Mouse (Mus musculus) embryonic fibroblast, embryonic 13.5 days (primary cell): ENCODE measurements around the gene Zbtb48. TPM values are rescaled to one million over a fixed set of nuclear protein-coding genes. Genes with fewer than 3 reads are reported as not detected.

Source experiments
- H3K27ac ChIP-seq: 2 replicates; pipeline ENCODE4 v1.5.1; 2012; ENCODE audit warnings: low read length, control low read depth, inconsistent platforms; ENCODE audit not compliant: insufficient read depth
- H3K4me1 ChIP-seq: 2 replicates; pipeline ENCODE4 v1.6.1; 2011; ENCODE audit warnings: low read length; ENCODE audit not compliant: control insufficient read depth, insufficient read depth
- H3K4me3 ChIP-seq: 2 replicates; pipeline ENCODE4 v1.5.1; 2011; ENCODE audit warnings: mild to moderate bottlenecking, control low read depth, low read length; ENCODE audit not compliant: insufficient read depth
- CTCF ChIP-seq: IDR thresholded peaks from 2 replicates; pipeline ENCODE4 v1.5.1; 2011; ENCODE audit warnings: mild to moderate bottlenecking, control low read depth, low read length, moderate library complexity, borderline replicate concordance; ENCODE audit not compliant: insufficient read depth
- POLR2A ChIP-seq: IDR thresholded peaks from 2 replicates; pipeline ENCODE4 v1.6.1; 2011; ENCODE audit warnings: low read depth, mild to moderate bottlenecking, control low read depth, low read length, moderate library complexity
- polyA plus RNA-seq: library from polyadenylated mRNA; stranded (reverse); fragments of >200 nt; gene quantifications from 2 replicates; pipeline ENCODE4 v1.2.4, GENCODE M21; 2011; ENCODE audit warnings: low read depth; ENCODE audit not compliant: missing spikeins, insufficient read length

The Zbtb48 gene
- polyA plus RNA-seq, 1 experiment, result 7.5 TPM

DNA sequence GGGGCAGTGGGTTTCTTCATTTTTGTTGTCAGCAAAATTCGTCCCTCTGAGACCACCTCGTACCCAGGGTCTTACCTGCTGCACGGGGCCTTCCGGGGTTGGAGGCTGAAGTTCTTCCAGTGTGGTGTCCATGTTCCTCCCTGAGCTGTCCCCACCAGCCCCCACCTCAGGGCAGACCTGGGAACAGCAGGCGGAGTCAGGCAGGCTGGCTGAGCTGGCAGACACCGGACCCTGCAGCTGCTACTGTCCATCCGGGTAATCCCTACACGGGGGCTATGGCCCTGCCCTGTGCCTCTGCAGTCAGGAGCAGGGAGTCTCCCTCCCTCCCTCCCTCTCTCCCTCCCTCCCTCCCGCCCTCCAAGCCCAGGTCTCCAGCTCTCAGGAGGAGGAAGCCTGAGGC, 43.9 kb downstream of the Zbtb48 start:
- H3K4me1 ChIP-seq, result 0 out of 2 replicates have a peak, but pooled peaks cover 5% of the 10 kb centered on the region
- H3K27ac ChIP-seq, result no peak overlapping the region
- H3K4me3 ChIP-seq, result no peak overlapping the region
- TF ChIP-seq POLR2A (no peak), CTCF (no peak)

DNA sequence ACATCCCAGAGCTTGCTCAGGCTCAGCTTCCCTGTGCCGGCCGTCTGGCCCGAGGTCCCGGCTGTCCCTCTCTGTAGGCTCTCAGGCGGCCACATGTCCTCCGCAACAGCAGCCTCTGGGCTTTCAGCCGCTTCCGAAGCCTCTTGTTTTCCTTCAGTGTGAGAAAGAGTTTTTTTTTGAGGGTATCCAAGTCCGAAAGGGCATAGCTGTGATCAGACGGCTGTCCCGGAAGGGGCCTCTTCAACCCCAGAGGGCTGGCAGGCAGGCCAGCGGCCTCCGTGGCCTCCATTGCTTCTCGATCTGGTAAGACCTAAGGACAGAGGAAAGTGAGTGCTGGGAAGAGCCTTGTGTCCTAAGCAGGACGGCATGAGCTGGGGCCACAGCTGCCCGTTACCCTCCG, 44.4 kb downstream of the Zbtb48 start:
- Histone ChIP-seq H3K27ac (no peak overlapping the region), H3K4me1 (0 out of 2 replicates have a peak, but pooled peaks cover 5% of the 10 kb centered on the region)

DNA sequence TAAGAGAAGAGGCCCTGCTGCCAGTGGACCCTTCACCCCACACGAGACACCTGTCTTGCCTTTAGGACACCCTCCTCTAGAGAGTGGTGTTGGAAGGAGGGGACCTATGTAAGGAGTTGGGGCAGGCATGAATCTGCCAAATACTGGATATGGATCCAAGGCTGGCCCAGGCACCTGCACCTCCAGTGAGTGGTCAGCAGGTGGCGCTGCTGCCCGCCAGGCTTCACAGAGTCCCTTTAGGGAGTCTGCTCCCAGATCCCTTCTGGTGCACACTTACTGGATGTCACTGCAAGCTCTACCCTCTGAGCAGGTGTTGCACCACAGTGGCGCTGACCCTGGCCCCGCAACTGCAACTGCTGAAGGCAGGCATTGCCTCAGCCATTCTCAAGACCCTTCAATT, 46.1 kb downstream of the Zbtb48 start:
- Histone ChIP-seq H3K27ac (no peak overlapping the region), H3K4me1 (0 out of 2 replicates have a peak, but pooled peaks cover under 1% of the 10 kb centered on the region), H3K4me3 (no peak overlapping the region)
- TF ChIP-seq POLR2A, result no peak
- TF ChIP-seq CTCF, result peak; percentile 98

More for the DNA sequence above, 44.4 kb downstream of the Zbtb48 start:
- no peak overlapping the region for H3K4me3 ChIP-seq
- TF ChIP-seq POLR2A, result no peak
- no peak for TF ChIP-seq CTCF

DNA sequence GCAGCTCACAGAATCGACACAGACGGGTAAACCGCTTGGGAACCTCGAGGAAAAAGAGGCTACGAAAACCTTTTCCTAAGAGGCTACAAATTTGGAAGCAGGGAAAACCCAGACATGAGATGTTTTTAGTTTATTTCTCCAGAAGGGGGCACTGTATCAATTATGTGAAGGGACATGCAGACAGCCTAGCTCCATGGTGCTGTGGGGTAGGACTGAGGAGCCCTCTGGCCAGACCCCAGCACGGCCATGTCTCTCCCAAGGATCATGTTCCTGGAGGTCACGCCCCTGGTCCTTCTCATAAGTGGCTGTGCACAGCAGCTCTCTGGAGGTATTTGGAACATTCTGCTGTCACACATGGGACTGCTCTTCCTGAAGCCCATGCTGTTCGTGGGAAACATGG, 46.8 kb downstream of the Zbtb48 start:
- H3K4me1 ChIP-seq, result no peaks in the 10 kb centered on the region
- no peak for TF ChIP-seq POLR2A
- TF ChIP-seq CTCF, result no peak
- H3K27ac ChIP-seq, result no peak overlapping the region
- no peak overlapping the region for H3K4me3 ChIP-seq

DNA sequence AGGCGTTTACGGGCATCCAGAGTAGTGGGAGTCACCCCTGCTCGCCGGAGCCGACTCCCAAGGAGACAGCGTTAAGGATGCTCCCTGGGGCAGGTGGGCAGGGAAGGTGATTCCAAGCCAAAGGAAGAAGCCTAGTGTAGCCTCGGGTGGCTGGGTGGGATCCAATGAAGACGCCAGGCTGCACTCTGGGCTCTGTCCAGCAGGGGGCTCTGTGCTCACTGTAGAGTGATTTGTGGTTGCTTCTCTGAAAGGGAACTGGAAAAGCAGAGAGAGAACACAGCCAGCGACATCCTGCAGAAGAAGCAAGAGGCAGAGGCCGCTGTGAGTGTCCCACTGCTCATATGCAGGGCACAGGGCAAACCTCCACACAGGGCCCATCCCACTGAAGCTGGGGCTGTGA, 49.7 kb downstream of the Zbtb48 start:
- TF ChIP-seq CTCF, result peak; percentile 77
- no peak for TF ChIP-seq POLR2A
- Histone ChIP-seq H3K4me1 (no peaks in the 10 kb centered on the region), H3K4me3 (no peak overlapping the region), H3K27ac (no peak overlapping the region)

DNA sequence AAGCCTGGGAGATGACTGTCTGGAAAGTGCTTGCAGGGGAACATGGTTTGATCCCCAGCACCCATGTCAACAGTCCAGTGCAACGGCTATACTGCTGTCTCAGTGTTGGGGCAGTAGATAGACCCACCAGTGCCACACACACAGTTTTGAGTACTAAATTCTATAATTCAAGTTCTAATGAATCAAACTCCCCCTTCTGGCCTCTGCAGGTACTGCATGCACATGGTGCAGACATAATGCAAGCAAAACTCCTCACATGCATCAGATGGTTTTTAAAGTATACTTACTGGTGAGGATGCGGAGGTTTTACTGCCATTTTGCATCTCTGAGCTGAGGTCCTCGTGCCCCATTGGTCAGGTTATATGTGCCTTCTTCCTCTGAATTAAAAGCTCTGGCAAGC, 52.0 kb downstream of the Zbtb48 start:
- no peak overlapping the region for H3K4me3 ChIP-seq
- H3K27ac ChIP-seq, result no peak overlapping the region
- TF ChIP-seq CTCF (no peak), POLR2A (no peak)
- no peaks in the 10 kb centered on the region for H3K4me1 ChIP-seq

DNA sequence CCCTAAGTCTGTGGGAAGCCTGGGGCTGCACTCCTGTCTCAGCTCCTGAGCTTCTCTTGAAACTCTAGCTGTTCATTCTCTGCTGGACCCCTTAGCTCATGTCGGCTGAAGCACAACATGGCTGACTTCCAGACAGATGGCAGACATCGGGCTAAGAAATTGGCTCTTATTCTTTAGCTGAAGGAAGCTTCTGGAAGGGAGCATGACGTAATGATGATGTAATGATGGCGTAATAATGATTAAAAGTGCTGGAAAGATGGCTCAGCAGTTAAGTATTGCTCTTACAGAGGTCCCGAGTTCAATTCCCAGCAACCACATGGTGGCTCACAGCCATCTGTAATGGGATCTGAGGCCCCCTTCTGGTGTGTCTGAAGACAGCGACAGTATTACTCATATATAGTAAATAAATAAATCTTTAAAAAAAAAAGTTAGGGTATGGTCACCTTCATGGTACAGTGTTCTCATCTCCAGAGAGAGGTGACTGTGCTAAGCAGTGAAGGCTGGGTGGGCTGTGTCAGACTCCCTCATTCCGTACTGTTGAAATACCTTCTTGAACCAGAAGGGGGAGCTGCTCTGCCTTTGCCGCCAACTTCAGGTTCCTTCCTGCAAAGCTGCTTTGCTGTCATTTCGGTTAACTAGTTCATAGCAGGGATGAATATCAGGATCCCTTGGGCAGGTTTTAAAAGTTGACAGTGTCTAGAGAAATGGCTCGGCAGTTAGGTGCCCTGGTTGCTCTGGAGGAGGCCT, 55.1 kb downstream of the Zbtb48 start:
- no peak overlapping the region for H3K27ac ChIP-seq
- peak; percentile 41; the same call in 1 of the 2 replicates for TF ChIP-seq CTCF
- TF ChIP-seq POLR2A, result no peak
- no peak overlapping the region for H3K4me3 ChIP-seq
- H3K4me1 ChIP-seq, result no peaks in the 10 kb centered on the region

Other genes with a start within 250 kb of the Zbtb48 start
- 46.5 and 53.4 TPM in 2 replicates for gene Camta1, start 165.8 kb downstream of the Zbtb48 start, polyA plus RNA-seq
- gene Dnajc11, start 94.0 kb downstream of the Zbtb48 start, polyA plus RNA-seq, result 45.2 and 47.8 TPM in 2 replicates
- gene Thap3, start 38.7 kb downstream of the Zbtb48 start, polyA plus RNA-seq, result 7.4 and 10.8 TPM in 2 replicates
- gene Phf13, start 31.4 kb downstream of the Zbtb48 start, polyA plus RNA-seq, result 21.0 and 23.2 TPM in 2 replicates
- 10.7 and 13.0 TPM in 2 replicates for gene Klhl21, start 18.9 kb downstream of the Zbtb48 start, polyA plus RNA-seq
- gene Tas1r1, start 10.9 kb upstream of the Zbtb48 start, polyA plus RNA-seq, result not detected in 2 replicates
- gene Nol9, start 11.7 kb upstream of the Zbtb48 start, polyA plus RNA-seq, result 29.2 and 32.2 TPM in 2 replicates
- 5.1 and 8.8 TPM in 2 replicates for gene Plekhg5, start 44.8 kb upstream of the Zbtb48 start, polyA plus RNA-seq
- gene Tnfrsf25, start 88.3 kb upstream of the Zbtb48 start, polyA plus RNA-seq, result 1.9 TPM in 1 of 2 replicates, not detected in the other
- 0.56 and 0.68 TPM in 2 replicates for gene Espn, start 124.7 kb upstream of the Zbtb48 start, polyA plus RNA-seq
- gene Hes2, start 131.2 kb upstream of the Zbtb48 start, polyA plus RNA-seq, result not detected in 2 replicates
- 79.9 and 108 TPM in 2 replicates for gene Acot7, start 150.5 kb upstream of the Zbtb48 start, polyA plus RNA-seq
- gene Gpr153, start 246.6 kb upstream of the Zbtb48 start, polyA plus RNA-seq, result 58.7 and 79.1 TPM in 2 replicates